Mouse (Mus musculus) MEL (cell line): Measurements from ENCODE around the gene Gxylt1. TPM values are rescaled to one million over a fixed set of nuclear protein-coding genes. Genes with fewer than 3 reads are reported as not detected.

Experiments used
- DNase-seq: peaks from one replicate; pipeline ENCODE4 v3.0.0; 2011; ENCODE audit warnings: low read depth, low spot score
- H3K27ac ChIP-seq: 2 replicates; pipeline ENCODE4 v1.5.1; 2012; ENCODE audit warnings: low read depth, mild to moderate bottlenecking, control low read depth, low read length, moderate library complexity; ENCODE audit not compliant: control insufficient read depth
- H3K27me3 ChIP-seq, 2 experiments: fragments of 150-350 bp in 1 of 2; sonication (generic) in 1 of 2; 2 replicates each; pipeline ENCODE4 v1.6.1; 2012; ENCODE audit warnings: low read length in 2 of 2, mild to moderate bottlenecking in 2 of 2, improper control_type of control experiment in 1 of 2, moderate library complexity in 1 of 2; ENCODE audit not compliant: insufficient read depth in 2 of 2, control insufficient read depth in 1 of 2
- H3K36me3 ChIP-seq, 2 experiments: 2 replicates each; pipeline ENCODE4 v1.6.1; 2012 to 2014; ENCODE audit warnings: low read length in 2 of 2, improper control_type of control experiment in 1 of 2, inconsistent platforms in 1 of 2, mild to moderate bottlenecking in 1 of 2; ENCODE audit not compliant: insufficient read depth in 2 of 2, control insufficient read depth in 1 of 2
- H3K4me1 ChIP-seq, 2 experiments: fragments of 150-350 bp in 1 of 2; sonication (generic) in 1 of 2; 2 replicates each; pipeline ENCODE4 v1.6.1; 2012; ENCODE audit warnings: low read length in 2 of 2, improper control_type of control experiment in 1 of 2, mild to moderate bottlenecking in 1 of 2; ENCODE audit not compliant: insufficient read depth in 2 of 2, control insufficient read depth in 1 of 2
- H3K4me3 ChIP-seq, 2 experiments: fragments of 150-350 bp in 1 of 2; sonication (generic) in 1 of 2; 2 replicates each; pipeline ENCODE4 v1.5.1; 2012; ENCODE audit warnings: low read depth in 2 of 2, low read length in 2 of 2, mild to moderate bottlenecking in 2 of 2, moderate library complexity in 2 of 2, control low read depth in 1 of 2, improper control_type of control experiment in 1 of 2; ENCODE audit not compliant: control insufficient read depth in 1 of 2, insufficient read depth in 1 of 2
- H3K79me2 ChIP-seq: 2 replicates; pipeline ENCODE4 v1.6.1; 2012; ENCODE audit warnings: mild to moderate bottlenecking, low read length, moderate library complexity; ENCODE audit not compliant: control insufficient read depth, poor library complexity, insufficient read depth
- H3K9ac ChIP-seq: 2 replicates; pipeline ENCODE4 v1.6.1; 2012; ENCODE audit warnings: low read depth, mild to moderate bottlenecking, control low read depth, low read length, moderate library complexity; ENCODE audit not compliant: control insufficient read depth, poor library complexity, severe bottlenecking
- H3K9me3 ChIP-seq: fragments of 150-350 bp; sonication (generic); replicated peaks from 2 replicates; pipeline ENCODE4 v1.6.1; 2012; ENCODE audit warnings: mild to moderate bottlenecking, low read length, improper control_type of control experiment, moderate library complexity; ENCODE audit not compliant: insufficient read depth
- BHLHE40 ChIP-seq: IDR thresholded peaks from 2 replicates; pipeline ENCODE4 v1.6.1; 2012; ENCODE audit warnings: low read depth, mild to moderate bottlenecking, inconsistent platforms, low read length, improper control_type of control experiment, borderline replicate concordance
- CHD2 ChIP-seq: IDR thresholded peaks from 2 replicates; pipeline ENCODE4 v1.6.1; 2011; ENCODE audit warnings: low read length, improper control_type of control experiment
- CTCF ChIP-seq, 3 experiments: IDR thresholded peaks in 2 of 3; conservative IDR thresholded peaks in 1 of 3; 2 replicates each; pipeline ENCODE4 v1.5.1; 2011 to 2012; ENCODE audit warnings: low read length in 3 of 3, low read depth in 2 of 3, mild to moderate bottlenecking in 2 of 3, improper control_type of control experiment in 1 of 3, inconsistent platforms in 1 of 3, mixed read lengths in 1 of 3, moderate library complexity in 1 of 3; ENCODE audit not compliant: control insufficient read depth in 1 of 3, insufficient read depth in 1 of 3, poor library complexity in 1 of 3, severe bottlenecking in 1 of 3
- ETS1 ChIP-seq: IDR thresholded peaks from 2 replicates; pipeline ENCODE4 v1.6.1; 2012; ENCODE audit warnings: low read depth, mild to moderate bottlenecking, inconsistent platforms, low read length, improper control_type of control experiment, moderate library complexity
- GABPA ChIP-seq: IDR thresholded peaks from 2 replicates; pipeline ENCODE4 v1.6.1; 2012; ENCODE audit warnings: low read depth, mild to moderate bottlenecking, inconsistent platforms, low read length, improper control_type of control experiment, moderate library complexity
- GATA1 ChIP-seq: IDR thresholded peaks from 2 replicates; pipeline ENCODE4 v1.6.1; 2011; ENCODE audit warnings: low read depth, low read length, improper control_type of control experiment
- HCFC1 ChIP-seq: IDR thresholded peaks from 2 replicates; pipeline ENCODE4 v1.6.1; 2012; ENCODE audit warnings: low read depth, mild to moderate bottlenecking, inconsistent platforms, low read length, improper control_type of control experiment, moderate library complexity
- KAT2A ChIP-seq: conservative IDR thresholded peaks from 2 replicates; pipeline ENCODE4 v1.6.1; 2012; ENCODE audit warnings: low read depth, low read length, improper control_type of control experiment, inconsistent platforms
- MXI1 ChIP-seq: IDR thresholded peaks from 2 replicates; pipeline ENCODE4 v1.6.1; 2011; ENCODE audit warnings: mild to moderate bottlenecking, low read depth, low read length, improper control_type of control experiment
- MYC ChIP-seq: IDR thresholded peaks from 2 replicates; pipeline ENCODE4 v1.6.1; 2011; ENCODE audit warnings: low read depth, mild to moderate bottlenecking, low read length, improper control_type of control experiment, moderate library complexity
- NELFE ChIP-seq: IDR thresholded peaks from 2 replicates; pipeline ENCODE4 v1.6.1; 2011; ENCODE audit warnings: low read depth, low read length, improper control_type of control experiment
- POLR2A ChIP-seq, 2 experiments: IDR thresholded peaks; 2 replicates each; pipeline ENCODE4 v1.6.1; 2011 to 2012; ENCODE audit warnings: low read length in 2 of 2, mild to moderate bottlenecking in 2 of 2, control low read depth in 1 of 2, improper control_type of control experiment in 1 of 2, low read depth in 1 of 2, moderate library complexity in 1 of 2; ENCODE audit not compliant: control insufficient read depth in 1 of 2, insufficient read depth in 1 of 2, poor library complexity in 1 of 2
- POLR2AphosphoS2 ChIP-seq: IDR thresholded peaks from 2 replicates; pipeline ENCODE4 v1.6.1; 2011; ENCODE audit warnings: low read length, improper control_type of control experiment
- POLR2AphosphoS5 ChIP-seq: IDR thresholded peaks from 2 replicates; pipeline ENCODE4 v1.6.1; 2012; ENCODE audit warnings: low read depth, borderline replicate concordance, mild to moderate bottlenecking, inconsistent platforms, low read length, moderate library complexity, mixed read lengths
- RCOR1 ChIP-seq: IDR thresholded peaks from 2 replicates; pipeline ENCODE4 v1.6.1; 2012; ENCODE audit warnings: low read depth, mild to moderate bottlenecking, inconsistent platforms, low read length, improper control_type of control experiment
- SMC3 ChIP-seq: IDR thresholded peaks from 2 replicates; pipeline ENCODE4 v1.6.1; 2011; ENCODE audit warnings: low read depth, low read length, improper control_type of control experiment
- TBP ChIP-seq: IDR thresholded peaks from 2 replicates; pipeline ENCODE4 v1.8.0; 2011; ENCODE audit warnings: low read depth, low read length, improper control_type of control experiment
- UBTF ChIP-seq: IDR thresholded peaks from 2 replicates; pipeline ENCODE4 v1.6.1; 2012; ENCODE audit warnings: low read depth, mild to moderate bottlenecking, inconsistent platforms, low read length, improper control_type of control experiment, moderate library complexity, borderline replicate concordance; ENCODE audit not compliant: insufficient read depth
- USF1 ChIP-seq: IDR thresholded peaks from 2 replicates; pipeline ENCODE4 v1.6.1; 2014; ENCODE audit warnings: low read depth, mild to moderate bottlenecking, inconsistent platforms, low read length, improper control_type of control experiment, moderate library complexity
- ZKSCAN1 ChIP-seq: IDR thresholded peaks from 2 replicates; pipeline ENCODE4 v1.6.1; 2012; ENCODE audit warnings: low read depth, mild to moderate bottlenecking, inconsistent platforms, low read length, improper control_type of control experiment, moderate library complexity
- ZMIZ1 ChIP-seq: IDR thresholded peaks from 2 replicates; pipeline ENCODE4 v1.6.1; 2012; ENCODE audit warnings: low read depth, mild to moderate bottlenecking, inconsistent platforms, low read length, improper control_type of control experiment, moderate library complexity
- polyA plus RNA-seq, 2 experiments: library from polyadenylated mRNA; stranded (reverse) in 1 of 2; unstranded in 1 of 2; fragments of >175 nt in 1 of 2; fragments of >200 nt in 1 of 2; gene quantifications; 2 replicates each; pipeline versions ENCODE4 v1.2.1 to v1.2.4; 2012; ENCODE audit warnings: low replicate concordance in 2 of 2, low read depth in 1 of 2; ENCODE audit not compliant: insufficient read length in 2 of 2, insufficient read depth in 1 of 2, missing spikeins in 1 of 2
- total RNA-seq: library from RNA; depleted of rRNA; stranded (reverse); fragments of 300-350 nt; gene quantifications from 2 replicates; pipeline ENCODE4 v1.2.3, GENCODE M21; 2012

The Gxylt1 gene
- total and polyA plus RNA-seq, 3 experiments = 5.3 to 48.9 (median 9.9) TPM

DNA sequence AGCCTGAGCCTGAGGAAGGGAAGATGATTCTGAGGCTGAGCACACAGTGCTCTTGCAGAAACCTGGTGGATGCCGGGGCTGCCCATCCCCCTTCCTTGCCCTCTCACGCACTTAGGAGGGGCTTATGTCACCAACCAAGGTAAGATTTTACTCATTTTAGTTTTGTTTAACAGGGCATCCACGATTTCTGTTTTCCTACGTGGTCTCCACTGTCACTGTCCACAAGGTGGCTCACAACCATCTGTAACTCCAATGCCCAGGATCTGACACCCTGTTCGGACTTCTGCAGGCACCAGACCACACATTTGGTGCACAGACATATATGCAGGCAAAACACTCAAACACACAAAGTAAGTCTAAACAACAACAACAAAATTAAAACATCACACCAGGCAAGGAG, 12.2 kb downstream of the Gxylt1 start:
- no peak overlapping the region for H3K9ac ChIP-seq
- no peak overlapping the region for H3K4me3 ChIP-seq
- peaks cover 6% of the 10 kb centered on the region for H3K79me2 ChIP-seq
- no peak overlapping the region for H3K27ac ChIP-seq
- H3K4me1 ChIP-seq = peaks cover under 1 to 3% of the 10 kb centered on the region in 2 experiments; a peak in 1 of 4 replicates
- TF ChIP-seq HCFC1 = no peak
- TF ChIP-seq POLR2AphosphoS2 = no peak
- no peak for TF ChIP-seq ZMIZ1
- TF ChIP-seq GATA1 = no peak
- no peak for TF ChIP-seq POLR2A (IDR thresholded peaks at IDR 0.05; ENCODE audit: control insufficient read depth in 1 of 2, insufficient read depth in 1 of 2, low read depth in 1 of 2, low read length in 2 of 2, poor library complexity in 1 of 2)
- no peak for TF ChIP-seq ZKSCAN1
- no peak for TF ChIP-seq GABPA
- TF ChIP-seq NELFE = no peak
- no peak for TF ChIP-seq KAT2A
- TF ChIP-seq ETS1 = no peak
- no peak for TF ChIP-seq MXI1
- peak; percentile 27; the same call in 1 of the 2 replicates for TF ChIP-seq SMC3
- TF ChIP-seq USF1 = no peak
- TF ChIP-seq CTCF (IDR thresholded peaks at IDR 0.05 in 2 of 3, conservative IDR thresholded peaks at IDR 0.05 in 1 of 3; ENCODE audit: control insufficient read depth in 1 of 3, insufficient read depth in 1 of 3, low read depth in 2 of 3, low read length in 3 of 3, poor library complexity in 1 of 3, severe bottlenecking in 1 of 3) = peak in 1 of 3 experiments; percentile 19; a peak in 1 of 6 replicates
- no peak for TF ChIP-seq RCOR1
- TF ChIP-seq TBP = no peak
- no peaks in the 10 kb centered on the region for H3K9me3 ChIP-seq
- no peaks in the 10 kb centered on the region for H3K27me3 ChIP-seq
- H3K36me3 ChIP-seq = peaks cover 0 to 1% of the 10 kb centered on the region in 2 experiments; a peak in 2 of 4 replicates
- no peak for DNase-seq

DNA sequence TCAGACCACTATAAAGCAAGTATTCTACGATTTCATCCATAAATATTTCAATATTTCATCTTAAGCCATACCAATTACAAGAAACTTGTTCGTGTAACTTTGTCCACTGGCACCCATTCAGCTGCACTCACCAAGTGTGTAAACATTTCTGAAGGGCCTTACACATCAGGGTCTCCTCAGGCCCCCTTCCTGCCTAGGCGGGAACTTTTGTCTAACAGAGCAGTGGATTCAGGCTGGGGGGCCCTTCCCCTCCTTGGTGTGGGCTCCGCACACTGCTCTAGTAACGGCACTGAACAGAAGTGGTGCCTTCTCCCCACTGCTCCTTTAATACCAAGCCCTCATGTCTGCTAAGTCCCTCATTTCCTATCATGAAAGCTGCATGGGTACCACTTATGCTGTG, 12.7 kb downstream of the Gxylt1 start:
- Histone ChIP-seq H3K4me1 (0 out of 4 replicates have a peak, but pooled peaks cover 0 to 3% of the 10 kb centered on the region in 2 experiments), H3K27ac (no peak overlapping the region), H3K4me3 (no peak overlapping the region), H3K9ac (no peak overlapping the region), H3K27me3 (no peaks in the 10 kb centered on the region), H3K9me3 (no peaks in the 10 kb centered on the region), H3K79me2 (peaks cover 4% of the 10 kb centered on the region; the same call in 1 of the 2 replicates), H3K36me3 (no peaks in the 10 kb centered on the region)
- DNase-seq = no peak
- no peak for TF ChIP-seq MYC
- no peak for TF ChIP-seq BHLHE40
- TF ChIP-seq ZKSCAN1 = no peak
- TF ChIP-seq POLR2AphosphoS5 = no peak
- TF ChIP-seq CHD2 = no peak
- no peak for TF ChIP-seq ETS1
- no peak for TF ChIP-seq UBTF
